Comparison of ENCODE assay signal across 8 mouse cellular contexts in the genomic region with DNA sequence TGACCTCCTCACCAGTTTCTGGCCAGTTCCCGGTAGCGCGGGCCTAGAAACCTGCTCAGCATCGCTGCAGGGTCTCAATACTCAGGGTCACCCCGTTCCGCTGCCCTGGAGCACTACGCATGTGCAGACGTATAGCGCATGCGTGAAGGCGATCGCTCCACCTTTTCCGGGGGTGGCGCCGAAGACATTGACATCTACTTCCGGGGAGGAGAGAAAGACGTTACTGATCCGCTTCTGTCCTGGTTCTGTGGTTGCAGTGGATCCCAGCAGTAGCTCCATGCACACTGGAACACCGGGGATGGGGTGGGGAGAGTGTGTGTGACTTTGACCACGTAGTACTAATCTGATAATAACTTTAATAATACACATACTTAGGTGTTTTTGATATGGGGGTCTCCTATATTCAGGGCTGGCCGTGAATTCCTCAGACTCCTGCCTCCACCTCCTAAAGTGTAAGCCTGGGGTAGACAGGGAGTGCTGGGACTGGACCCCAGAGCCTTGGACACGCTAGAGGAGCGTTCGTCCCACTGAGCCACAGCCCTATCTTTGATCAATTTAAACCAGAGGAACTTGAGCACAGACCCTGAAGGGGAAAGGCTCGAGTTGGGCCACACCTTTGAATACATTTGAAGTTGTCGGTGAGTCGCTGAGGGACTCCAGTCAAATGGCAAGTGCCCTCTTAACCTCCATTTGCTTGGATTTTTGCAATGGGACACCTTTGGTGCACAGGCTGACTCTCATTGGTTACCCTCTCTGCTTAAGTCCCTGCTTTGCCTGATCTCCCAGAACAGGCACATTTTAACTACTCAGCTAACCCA. TPM values are rescaled to one million over a fixed set of nuclear protein-coding genes. Genes with fewer than 3 reads are reported as not detected.
DNase-seq lines count a peak whose midpoint lies in the region; ATAC-seq and TF ChIP-seq lines count a peak whose summit lies in the region.

A gene (minus strand): TSS at position 147 of the 818 bp plus-strand sequence.

- peaks cover 0 to 8% of the 10 kb centered on the region in 2 experiments; a peak in 1 of 4 replicates for H3K4me1 ChIP-seq in ES-E14 (ENCODE audit: control insufficient read depth in 2 of 2, insufficient read depth in 2 of 2, low read length in 2 of 2, poor library complexity in 1 of 2)
- peaks cover 21% of the 10 kb centered on the region for H3K4me1 ChIP-seq in forebrain, embryonic 16.5 days (replicated peaks; ENCODE audit: control insufficient read depth, insufficient read depth, low read length)
- H3K4me1 ChIP-seq in lung, embryonic 14.5 days (ENCODE audit: insufficient read depth) = peaks cover 7% of the 10 kb centered on the region
- H3K4me1 ChIP-seq in olfactory bulb, adult 2 months (ENCODE audit: control insufficient read depth, insufficient read depth, low read length) = peaks cover 25% of the 10 kb centered on the region
- peaks cover 15% of the 10 kb centered on the region for H3K4me1 ChIP-seq in thymus, adult 2 months (replicated peaks; ENCODE audit: control insufficient read depth, insufficient read depth, low read length)

- TF ChIP-seq POLR2A in olfactory bulb, adult 2 months (IDR thresholded peaks at IDR 0.05; ENCODE audit: insufficient read depth, low read depth, low read length) = peak; percentile 75
- peak; percentile 58 for TF ChIP-seq POLR2A in thymus, adult 2 months (IDR thresholded peaks at IDR 0.05; ENCODE audit: control insufficient read depth, extremely low read depth, insufficient read depth, low read length, poor library complexity)

- no peak for TF ChIP-seq CTCF in layer of hippocampus, adult 2 months (conservative IDR thresholded peaks at IDR 0.05)
- no peak for TF ChIP-seq CTCF in lung, embryonic 14.5 days (IDR thresholded peaks at IDR 0.05; ENCODE audit: low read depth)
- no peak for TF ChIP-seq CTCF in olfactory bulb, adult 2 months (IDR thresholded peaks at IDR 0.05; ENCODE audit: insufficient read depth, low read depth, low read length)
- TF ChIP-seq CTCF in thymus, adult 2 months (IDR thresholded peaks at IDR 0.05; ENCODE audit: borderline replicate concordance, control insufficient read depth, extremely low read depth, insufficient read depth, low read length, poor library complexity) = no peak; the same call in 1 of the 2 replicates

- no peaks in the 10 kb centered on the region for H3K9me3 ChIP-seq in ES-E14 (ENCODE audit: control insufficient read depth, insufficient read depth, low read depth, low read length)
- H3K9me3 ChIP-seq in forebrain, embryonic 16.5 days (ENCODE audit: control insufficient read depth, low read length) = no peaks in the 10 kb centered on the region
- no peaks in the 10 kb centered on the region for H3K9me3 ChIP-seq in lung, embryonic 14.5 days (ENCODE audit: low read depth, low read length)

- intact Hi-C loops in heart, postnatal 36 days (cut with DNase I) = loop anchor here (2.0 kb wide), 1 partner anchor 26 kb away; a partner anchor contains a TSS

- peak within 1 kb of the TSS; percentile 77 to 86 for H3K4me3 ChIP-seq in ES-E14 (ENCODE audit: insufficient read depth in 1 of 2, low read depth in 1 of 2, low read length in 2 of 2, poor library complexity in 1 of 2, severe bottlenecking in 1 of 2)
- H3K4me3 ChIP-seq in forebrain, embryonic 16.5 days (replicated peaks; ENCODE audit: low read length) = peak within 1 kb of the TSS; percentile 83
- H3K4me3 ChIP-seq in layer of hippocampus, adult 2 months = peak within 1 kb of the TSS; percentile 58
- H3K4me3 ChIP-seq in lung, embryonic 14.5 days (ENCODE audit: low read depth, low read length) = peak within 1 kb of the TSS; percentile 94
- H3K4me3 ChIP-seq in olfactory bulb, adult 2 months (ENCODE audit: insufficient read depth, low read depth, low read length) = peak within 1 kb of the TSS; percentile 76
- peak within 1 kb of the TSS; percentile 72 for H3K4me3 ChIP-seq in thymus, adult 2 months (ENCODE audit: control insufficient read depth, insufficient read depth, low read length)

- in situ Hi-C loops in ES-E14 (cut with MboI; ENCODE audit: low sequenced_read_pairs in 2 of 2, unreplicated experiment in 2 of 2) = no loop called here

- peak; percentile 87 for DNase-seq in ES-E14 (ENCODE audit: low read depth, low spot score)
- peak; percentile 95 for DNase-seq in cerebellum, adult 11-12 months
- peak; percentile 92 to 93 for DNase-seq in heart, postnatal 36 days
- DNase-seq in layer of hippocampus, adult 2 months (ENCODE audit: low spot score in 2 of 2) = peak; percentile 92 to 95
- DNase-seq in lung, embryonic 14.5 days = peak; percentile 97
- DNase-seq in thymus, adult 2 months = peak; percentile 93

- H3K27me3 ChIP-seq in forebrain, embryonic 16.5 days (replicated peaks; ENCODE audit: control insufficient read depth, insufficient read depth, low read length) = no peaks in the 10 kb centered on the region
- H3K27me3 ChIP-seq in lung, embryonic 14.5 days (ENCODE audit: insufficient read depth, low read length) = no peaks in the 10 kb centered on the region
- no peaks in the 10 kb centered on the region for H3K27me3 ChIP-seq in thymus, adult 2 months (ENCODE audit: control insufficient read depth, insufficient read depth, low read length)

- H3K36me3 ChIP-seq in ES-E14 (ENCODE audit: control insufficient read depth, insufficient read depth, low read length, poor library complexity, severe bottlenecking) = peaks cover 47% of the 10 kb centered on the region
- peaks cover 23% of the 10 kb centered on the region for H3K36me3 ChIP-seq in forebrain, embryonic 16.5 days (ENCODE audit: control insufficient read depth, insufficient read depth)
- peaks cover 57% of the 10 kb centered on the region for H3K36me3 ChIP-seq in lung, embryonic 14.5 days (ENCODE audit: insufficient read depth)
- peaks cover 5% of the 10 kb centered on the region; the same call in 1 of the 2 replicates for H3K36me3 ChIP-seq in thymus, adult 2 months (ENCODE audit: control insufficient read depth, insufficient read depth, low read length)

- 2% methylated on average over 27 of the region's 27 CpGs for WGBS in forebrain, embryonic 16.5 days
- WGBS in lung, embryonic 14.5 days = 1% methylated on average over 27 of the region's 27 CpGs
- 1% methylated on average over 27 of the region's 27 CpGs for WGBS in olfactory bulb, adult 2 months
- WGBS in thymus, adult 2 months = under 1% methylated on average over 27 of the region's 27 CpGs

- H3K27ac ChIP-seq in ES-E14 (ENCODE audit: insufficient read depth, low read depth, low read length, poor library complexity, severe bottlenecking) = peak within 1 kb of the TSS; percentile 25; the same call in 1 of the 2 replicates
- H3K27ac ChIP-seq in forebrain, embryonic 16.5 days (ENCODE audit: low read length) = peak within 1 kb of the TSS; percentile 74
- H3K27ac ChIP-seq in layer of hippocampus, adult 2 months = peak within 1 kb of the TSS; percentile 97
- H3K27ac ChIP-seq in lung, embryonic 14.5 days (ENCODE audit: low read depth) = peak within 1 kb of the TSS; percentile 61
- peak within 1 kb of the TSS; percentile 79 for H3K27ac ChIP-seq in olfactory bulb, adult 2 months (ENCODE audit: insufficient read depth, low read depth, low read length)
- peak within 1 kb of the TSS; percentile 28; the same call in 1 of the 2 replicates for H3K27ac ChIP-seq in thymus, adult 2 months (ENCODE audit: control insufficient read depth, insufficient read depth, low read length)

- ATAC-seq in forebrain, embryonic 16.5 days = peak; percentile 89
- ATAC-seq in lung, embryonic 14.5 days (ENCODE audit: insufficient read depth) = peak; percentile 77

- H3K4me2 ChIP-seq in forebrain, embryonic 16.5 days (ENCODE audit: low read length) = peak within 1 kb of the TSS; percentile 97
- peak within 1 kb of the TSS; percentile 99 for H3K4me2 ChIP-seq in lung, embryonic 14.5 days

- peak within 1 kb of the TSS; percentile 89 for H3K9ac ChIP-seq in ES-E14 (ENCODE audit: insufficient read depth, low read depth, low read length, poor library complexity, severe bottlenecking)
- H3K9ac ChIP-seq in forebrain, embryonic 16.5 days (replicated peaks; ENCODE audit: low read depth, low read length) = peak within 1 kb of the TSS; percentile 78
- H3K9ac ChIP-seq in lung, embryonic 14.5 days = peak within 1 kb of the TSS; percentile 84

TF ChIP-seq in ES-E14, 5 proteins besides CTCF, POLR2A, EP300 and RAD21:
- TF ChIP-seq MAFK (IDR thresholded peaks at IDR 0.05; ENCODE audit: insufficient read depth, low read depth, low read length) (no peak), CHD2 (IDR thresholded peaks at IDR 0.05; ENCODE audit: low read depth, low read length) (no peak)

RNA-seq across cellular contexts. Expression of the gene that starts here (rescaled TPM):
- 995 and 1,362 TPM in 2 replicates for total RNA-seq in ES-E14 (2012; rRNA removed)
- 455 and 522 TPM in 2 replicates for polyA plus RNA-seq in forebrain, embryonic 16.5 days (2015; fragmentation: Nextera tagmentation; extraction: Ambion mirVana)
- 1,000 to 10,000 TPM; 1,920 to 2,020 TPM for total RNA-seq in heart, postnatal 36 days (2021)
- 100 to 1,000 TPM; 404 to 413 TPM for total RNA-seq in layer of hippocampus, adult 2 months (2021)
- polyA plus RNA-seq in lung, embryonic 14.5 days (2014; fragmentation: Nextera tagmentation; extraction: Ambion mirVana) = 663 and 669 TPM in 2 replicates
- not detected in 2 replicates for polyA plus RNA-seq in olfactory bulb, adult 2 months (2012; ENCODE audit: insufficient read depth, insufficient read length, low replicate concordance, missing spikeins)
- polyA plus RNA-seq in thymus, adult 2 months (2012; rRNA removed) = 1,246 and 1,699 TPM in 2 replicates

Comparison
In these comparisons a context has a peak if more than half of its experiments do, and no peak if none do; other contexts are left out.
1. Peak in every context shown above with its lines: DNase-seq, ATAC-seq, H3K4me3 ChIP-seq and H3K27ac ChIP-seq.
2. RNA of the gene that starts here (polyA plus RNA-seq): 1,246 to 1,699 TPM in thymus, adult 2 months, 663 to 669 TPM in lung, embryonic 14.5 days and 455 to 522 TPM in forebrain, embryonic 16.5 days; not detected in olfactory bulb, adult 2 months; every median in the first group is over 100 times any median in the second.
3. H3K27ac ChIP-seq: peak in every context shown above with its lines; median percentile 97 in layer of hippocampus, adult 2 months; 79 in olfactory bulb, adult 2 months; 74 in forebrain, embryonic 16.5 days; 61 in lung, embryonic 14.5 days; 28 in thymus, adult 2 months; 25 in ES-E14.